9 mouse cellular contexts compared by ENCODE assay signal in the genomic region with DNA sequence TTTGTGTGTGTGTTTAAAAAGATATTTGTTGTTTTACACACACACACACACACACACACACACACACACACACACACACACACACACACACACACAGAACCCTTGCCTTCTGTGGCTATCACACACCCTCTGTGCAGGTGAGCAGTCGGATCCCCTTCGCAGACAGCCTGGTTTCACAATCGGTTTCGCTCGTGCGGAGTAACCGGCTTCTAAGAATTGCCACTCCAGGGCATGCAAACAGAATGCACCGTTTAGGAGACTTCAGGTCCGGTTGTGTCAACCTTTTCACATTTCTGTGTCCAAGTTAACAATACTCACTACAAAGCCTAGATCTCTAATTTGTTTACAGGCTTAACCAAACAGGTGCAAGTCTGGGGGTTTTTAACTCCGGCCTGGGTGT. TPM values are rescaled to one million over a fixed set of nuclear protein-coding genes. Genes with fewer than 3 reads are reported as not detected.
DNase-seq lines count a peak whose midpoint lies in the region; ATAC-seq and TF ChIP-seq lines count a peak whose summit lies in the region.
"Had no signal": no experiment of that assay in that cellular context is flagged by ENCODE, and none has a peak within 500 bp of the region (broad histone marks: within the 10 kb centered on the region; RNA-seq: fewer than 3 reads in every experiment).

No protein-coding gene starts in this region.

- H3K4me1 ChIP-seq in intestine, embryonic 15.5 days (replicated peaks) = 0 out of 2 replicates have a peak, but pooled peaks cover 5% of the 10 kb centered on the region

- no peak overlapping the region; the same call in 1 of the 2 replicates for H3K9ac ChIP-seq in intestine, embryonic 15.5 days

- no peak overlapping the region for H3K27ac ChIP-seq in intestine, embryonic 15.5 days

- no peaks in the 10 kb centered on the region for H3K9me3 ChIP-seq in intestine, embryonic 15.5 days

- H3K36me3 ChIP-seq in intestine, embryonic 15.5 days = no peaks in the 10 kb centered on the region
- no peaks in the 10 kb centered on the region for H3K36me3 ChIP-seq in myocyte (ENCODE audit: control insufficient read depth, insufficient read depth)

- TF ChIP-seq POLR2A in myocyte (IDR thresholded peaks at IDR 0.05; ENCODE audit: insufficient read length, low read depth) = no peak

- DNase-seq in kidney, postnatal 14 days = peak; percentile 13
- DNase-seq in kidney, postnatal 25 days = no peak
- DNase-seq in adrenal gland, adult 2 months = no peak
- DNase-seq in layer of hippocampus, postnatal 14 days (ENCODE audit: low spot score in 2 of 2) = no peak
- DNase-seq: cerebellum, adult 9-10 months; left cerebral cortex, postnatal 4 days had no signal

- no peaks in the 10 kb centered on the region for H3K79me2 ChIP-seq in myocyte (ENCODE audit: control insufficient read depth, insufficient read depth)

- no peak overlapping the region for H3K4me3 ChIP-seq in intestine, embryonic 15.5 days (replicated peaks)
- peak overlapping the region; percentile 7 for H3K4me3 ChIP-seq in myocyte

- no peak overlapping the region for H3ac ChIP-seq in myocyte (ENCODE audit: control insufficient read depth, insufficient read length)

- 31% methylated on average over 10 of the region's 10 CpGs for WGBS in intestine, embryonic 15.5 days

- H3K27me3 ChIP-seq in intestine, embryonic 15.5 days (replicated peaks) = no peaks in the 10 kb centered on the region
- no peaks in the 10 kb centered on the region for H3K27me3 ChIP-seq in myocyte (ENCODE audit: control insufficient read depth, insufficient read depth, insufficient read length)

- peak; percentile 51; the same call in 1 of the 2 replicates for ATAC-seq in common myeloid progenitor, adult 5-6 weeks (replicated peaks; ENCODE audit: low read depth, poor library complexity, severe bottlenecking)
- ATAC-seq in intestine, embryonic 15.5 days = no peak

- H3K4me2 ChIP-seq in intestine, embryonic 15.5 days (replicated peaks) = peak overlapping the region; percentile 77
- no peak overlapping the region for H3K4me2 ChIP-seq in myocyte (ENCODE audit: low read depth)

TF ChIP-seq in myocyte, 11 proteins besides CTCF, POLR2A, EP300 and RAD21:
- TF ChIP-seq TCF12 (IDR thresholded peaks at IDR 0.05; ENCODE audit: insufficient read depth, poor library complexity, severe bottlenecking) (no peak), USF1 (IDR thresholded peaks at IDR 0.05; ENCODE audit: low read depth) (no peak), MAX (IDR thresholded peaks at IDR 0.05; ENCODE audit: low read depth) (no peak)

RNA-seq across cellular contexts. Expression of gene Hnrnpk, which starts 50.4 kb away (rescaled TPM):
- total RNA-seq in common myeloid progenitor, adult 5-6 weeks (2017) = 2,083 and 2,160 TPM in 2 replicates
- polyA plus RNA-seq in intestine, embryonic 15.5 days (2015; fragmentation: Nextera tagmentation; extraction: Ambion mirVana) = 1,180 and 1,388 TPM in 2 replicates
- polyA plus RNA-seq in myocyte (2012; fragmentation: generic; extraction: Trizol) = 289 TPM
- 1,000 to 10,000 TPM in 1 of 2 experiments, 100 to 1,000 TPM in 1; 778 to 1,173 TPM for total RNA-seq in adrenal gland, adult 2 months (2021)
- 178 and 197 TPM in 2 replicates for polyA plus RNA-seq in adrenal gland, adult 2 months (2012; rRNA removed)
- 100 to 1,000 TPM; 716 to 724 TPM for total RNA-seq in layer of hippocampus, postnatal 14 days (2021)

RNA-seq across cellular contexts. Expression of gene Rmi1, which starts 51.5 kb away (rescaled TPM):
- total RNA-seq in common myeloid progenitor, adult 5-6 weeks (2017) = 22.6 and 31.9 TPM in 2 replicates
- 21.5 and 25.7 TPM in 2 replicates for polyA plus RNA-seq in intestine, embryonic 15.5 days (2015; fragmentation: Nextera tagmentation; extraction: Ambion mirVana)
- polyA plus RNA-seq in myocyte (2012; fragmentation: generic; extraction: Trizol) = 5.2 TPM
- total RNA-seq in adrenal gland, adult 2 months (2021) = 10 to 100 TPM; 18.5 to 19.3 TPM
- polyA plus RNA-seq in adrenal gland, adult 2 months (2012; rRNA removed) = 15.3 and 18.2 TPM in 2 replicates
- total RNA-seq in layer of hippocampus, postnatal 14 days (2021) = 10 to 100 TPM; 16.3 to 16.6 TPM
